Mouse (Mus musculus) layer of hippocampus, adult 9-11 months (tissue): ENCODE results near the gene Gm10251.
"Not testable (repeated sequence)": the region's sequence is repeated elsewhere in the genome, so short reads cannot be mapped to it uniquely, and the experiment has no call there.

Experiments
- DNase-seq: peaks from one replicate; pipeline ENCODE4 v3.0.0; 2022

The Gm10251 gene

DNA sequence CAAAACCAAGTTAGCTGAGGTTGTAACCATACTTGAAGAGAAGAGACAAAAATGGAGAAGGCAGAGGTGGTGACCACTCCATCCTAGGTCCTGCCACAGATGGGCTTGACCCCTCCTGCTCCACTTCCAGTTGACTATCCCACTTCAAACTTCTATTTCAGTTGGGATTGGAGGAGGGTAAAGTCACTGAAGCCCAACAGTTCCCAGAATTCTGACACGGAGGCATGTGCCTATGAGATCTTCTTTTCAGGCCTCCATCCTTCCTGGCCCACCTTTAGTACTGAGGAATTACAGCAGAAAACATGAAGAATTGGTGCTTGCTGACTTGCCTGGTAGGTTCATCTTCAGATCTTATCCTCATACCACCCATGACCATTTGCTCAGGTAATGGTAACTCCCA lies at the start of gene Gm10251:
Gm10251 (minus strand) TSS at position 101 of the 400 bp plus-strand sequence.
- not testable (repeated sequence) for DNase-seq

DNA sequence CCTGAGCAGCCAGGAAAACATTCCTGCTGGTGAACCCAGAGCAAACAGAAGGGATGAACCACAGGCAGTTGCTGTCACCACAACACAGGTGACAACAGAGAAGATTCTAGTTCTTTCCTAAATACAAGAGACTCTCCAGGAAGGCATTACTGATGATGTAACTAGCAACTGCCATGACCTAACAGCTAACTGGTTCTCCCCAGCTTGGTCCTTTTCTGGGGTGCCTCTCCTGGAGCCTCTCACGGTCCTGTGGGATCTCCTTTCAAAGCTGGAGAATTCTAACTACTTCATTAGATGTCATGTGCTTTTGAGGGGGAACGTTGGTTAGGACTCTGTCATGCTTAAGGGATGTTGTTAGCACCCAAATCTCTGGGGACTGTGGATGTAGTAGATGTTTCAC lies 36.2 kb upstream of the Gm10251 start, which contains the start of gene Gm8050:
Gm8050 (minus strand) TSS at position 101 of the 400 bp plus-strand sequence.
- DNase-seq: not testable (repeated sequence)

DNA sequence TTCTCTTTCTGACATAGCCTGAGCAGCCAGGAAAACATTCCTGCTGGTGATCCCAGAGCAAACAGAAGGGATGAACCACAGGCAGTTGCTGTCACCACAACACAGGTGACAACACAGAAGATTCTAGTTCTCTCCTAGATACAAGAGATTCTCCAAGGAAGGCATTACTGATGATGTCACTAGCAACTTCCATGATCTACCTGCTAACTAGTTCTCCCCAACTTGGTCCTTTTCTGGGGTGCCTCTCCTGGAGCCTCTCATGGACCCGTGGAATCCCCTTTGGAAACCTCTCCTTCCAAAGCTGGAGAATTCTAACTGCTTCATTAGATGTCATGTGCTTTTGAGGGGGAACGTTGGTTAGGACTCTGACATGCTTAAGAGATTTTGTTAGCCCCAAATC lies 61.7 kb downstream of the Gm10251 start, which contains the start of gene Gm3460:
Gm3460 (minus strand) TSS at position 101 of the 400 bp plus-strand sequence.
- DNase-seq: not testable (repeated sequence)

DNA sequence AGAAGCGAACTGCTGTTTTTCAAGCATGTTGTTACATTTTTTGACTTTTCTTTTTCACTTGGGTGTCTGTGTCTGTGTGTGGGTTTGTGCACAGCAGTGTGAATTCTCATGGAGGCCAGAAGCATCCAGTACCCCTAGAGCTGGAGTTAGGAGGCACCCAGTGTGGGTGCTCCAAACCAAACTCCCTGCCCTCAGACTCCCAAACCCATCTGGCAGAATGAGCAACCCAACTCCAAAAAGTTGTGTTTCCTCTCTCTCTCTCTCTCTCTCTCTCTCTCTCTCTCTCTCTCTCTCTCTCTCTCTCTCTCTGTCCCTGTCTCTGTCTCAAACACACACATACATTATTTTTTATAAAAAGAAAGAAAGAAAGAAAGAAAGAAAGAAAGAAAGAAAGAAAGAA lies 77.5 kb downstream of the Gm10251 start:
- DNase-seq: peak; percentile 3

DNA sequence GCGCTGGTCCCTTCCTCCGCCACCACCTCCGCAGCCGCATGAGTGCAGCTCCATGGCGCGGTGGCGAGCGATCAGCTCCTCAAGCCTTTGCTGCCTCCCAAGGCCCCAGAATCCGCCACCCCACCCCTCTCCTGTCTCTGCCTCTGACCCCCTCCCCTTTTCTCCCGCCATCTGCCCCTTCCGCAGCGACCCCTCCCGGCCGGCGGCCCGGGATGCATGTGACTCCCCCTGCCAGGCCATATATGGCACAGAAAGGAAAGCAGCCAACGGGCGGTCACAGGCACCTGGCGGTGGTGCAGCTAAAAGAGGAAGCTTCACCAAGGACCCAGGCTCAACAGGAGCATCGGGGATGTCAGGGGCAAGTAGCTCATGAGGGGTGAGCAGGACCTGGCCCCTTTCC lies 79.0 kb downstream of the Gm10251 start:
- DNase-seq: peak; percentile 28

DNA sequence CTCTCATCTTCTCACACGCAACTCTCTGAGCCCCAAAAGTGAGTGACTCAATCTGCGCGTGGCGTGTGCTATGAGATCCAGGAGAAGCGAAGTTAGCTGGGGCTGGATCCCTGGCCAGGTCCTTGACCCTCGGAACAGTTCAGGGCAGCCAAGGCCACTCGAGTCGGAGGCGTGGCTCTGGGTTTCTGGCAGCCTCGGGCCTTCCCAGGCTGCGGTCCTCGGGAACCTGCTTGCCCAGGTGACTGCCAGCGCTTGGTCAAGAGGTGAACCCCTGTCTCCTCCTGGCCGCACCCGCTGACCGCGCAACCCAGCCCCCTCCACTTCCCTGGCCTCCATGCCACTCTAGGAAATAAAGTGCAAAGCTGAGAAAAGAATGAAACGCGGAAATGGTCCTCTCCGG lies 79.4 kb downstream of the Gm10251 start:
- DNase-seq: peak; percentile 1

DNA sequence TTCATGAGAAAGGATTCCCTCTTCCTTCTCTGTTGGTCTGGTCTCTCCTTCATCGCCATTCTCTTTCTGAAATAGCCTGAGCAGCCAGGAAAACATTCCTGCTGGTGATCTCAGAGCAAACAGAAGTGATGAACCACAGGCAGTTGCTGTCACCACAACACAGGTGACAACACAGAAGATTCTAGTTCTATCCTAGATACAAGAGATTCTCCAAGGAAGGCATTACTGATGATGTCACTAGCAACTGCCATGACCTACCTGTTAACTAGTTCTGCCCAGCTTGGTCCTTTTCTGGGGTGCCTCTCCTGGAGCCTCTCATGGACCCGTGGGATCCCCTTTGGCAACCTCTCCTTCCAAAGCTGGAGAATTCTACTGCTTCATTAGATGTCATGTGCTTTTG lies 93.5 kb downstream of the Gm10251 start, which contains the start of gene Gm3629:
Gm3629 (minus strand) TSS at position 101 of the 400 bp plus-strand sequence.
- not testable (repeated sequence) for DNase-seq
